Mouse (Mus musculus): ENCODE measurements around the gene Avpi1. TPM values are rescaled to one million over a fixed set of nuclear protein-coding genes. Genes with fewer than 3 reads are reported as not detected.

Avpi1 gene
- polyA plus RNA-seq, 1 experiment: 6.9 TPM

DNA sequence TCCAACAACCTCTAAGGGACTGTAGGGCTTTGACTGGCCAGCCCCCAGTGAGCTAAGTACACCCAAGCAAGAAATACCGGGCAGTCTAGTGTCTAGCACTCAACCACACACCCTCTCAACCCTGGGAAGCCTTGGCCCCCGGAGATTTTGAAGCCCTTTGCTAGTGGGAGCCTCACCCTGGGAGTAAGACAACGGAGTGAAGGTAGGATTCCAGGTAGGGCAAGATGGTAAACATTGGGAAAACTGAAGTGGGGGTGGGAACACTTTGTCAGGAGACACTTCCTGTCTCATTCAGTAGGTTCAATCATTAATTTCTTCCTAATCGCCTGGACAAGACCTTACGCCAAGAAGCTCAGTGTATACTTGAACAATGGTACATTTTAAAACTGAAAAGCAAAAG, 1.8 kb downstream of the Avpi1 start:
- no peaks in the 10 kb centered on the region; the same call in 1 of the 2 replicates for H3K4me1 ChIP-seq (ENCODE audit: control insufficient read depth, insufficient read depth, insufficient read length, low read length)
- H3K27me3 ChIP-seq (ENCODE audit: control insufficient read depth, insufficient read depth, low read length): no peaks in the 10 kb centered on the region
- H3K36me3 ChIP-seq (ENCODE audit: control insufficient read depth, insufficient read depth, low read length): peaks cover 13% of the 10 kb centered on the region
- H3K4me3 ChIP-seq (ENCODE audit: low read depth, low read length): no peak overlapping the region
- WGBS: 31% methylated on average over 5 of the region's 5 CpGs
- TF ChIP-seq CTCF (IDR thresholded peaks at IDR 0.05; ENCODE audit: extremely low read depth, insufficient read length, insufficient replicate concordance, low read depth, low read length): no peak
- H3K27ac ChIP-seq (ENCODE audit: insufficient read depth, low read depth, low read length): no peak overlapping the region

GRCm38 (mm10) chr19:42126219-42126605, 2.6 kb downstream of the Avpi1 start:
- Histone ChIP-seq H3K27ac (ENCODE audit: insufficient read depth, low read depth, low read length) (no peak overlapping the region), H3K36me3 (ENCODE audit: control insufficient read depth, insufficient read depth, low read length) (peaks cover 18% of the 10 kb centered on the region), H3K4me3 (ENCODE audit: low read depth, low read length) (no peak overlapping the region), H3K27me3 (ENCODE audit: control insufficient read depth, insufficient read depth, low read length) (no peaks in the 10 kb centered on the region), H3K4me1 (ENCODE audit: control insufficient read depth, insufficient read depth, insufficient read length, low read length) (no peaks in the 10 kb centered on the region; the same call in 1 of the 2 replicates)
- 92% methylated on average over 6 of the region's 6 CpGs for WGBS
- TF ChIP-seq POLR2A (IDR thresholded peaks at IDR 0.05; ENCODE audit: low read depth, low read length): no peak
- no peak for TF ChIP-seq CTCF (IDR thresholded peaks at IDR 0.05; ENCODE audit: extremely low read depth, insufficient read length, insufficient replicate concordance, low read depth, low read length)

GRCm38 (mm10) chr19:42125501-42126218, 3.2 kb downstream of the Avpi1 start:
- no peak overlapping the region for H3K27ac ChIP-seq (ENCODE audit: insufficient read depth, low read depth, low read length)
- 84% methylated on average over 11 of the region's 11 CpGs for WGBS

DNA sequence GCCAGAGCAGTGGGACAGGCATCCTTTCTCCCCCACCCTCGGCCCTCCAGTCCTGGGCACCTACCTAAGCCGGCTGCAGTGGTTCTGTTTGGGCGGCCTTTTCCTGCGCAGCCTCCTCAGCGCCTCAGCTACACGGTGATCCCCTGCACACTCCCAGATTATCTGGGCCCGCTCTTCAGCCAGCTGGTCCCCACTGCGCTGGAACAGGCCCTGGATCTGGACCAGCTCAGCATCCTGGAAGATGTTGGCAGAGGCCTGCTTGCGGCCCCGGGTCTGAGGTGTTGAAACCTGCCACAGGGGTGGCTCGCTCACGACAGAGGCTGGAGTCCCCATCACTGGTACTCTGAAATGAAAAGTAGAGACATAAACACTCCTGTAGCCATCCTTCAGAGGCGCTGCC, 4.2 kb downstream of the Avpi1 start:
- Histone ChIP-seq H3K36me3 (ENCODE audit: control insufficient read depth, insufficient read depth, low read length) (peaks cover 32% of the 10 kb centered on the region), H3K27me3 (ENCODE audit: control insufficient read depth, insufficient read depth, low read length) (no peaks in the 10 kb centered on the region), H3K4me3 (ENCODE audit: low read depth, low read length) (no peak overlapping the region), H3K27ac (ENCODE audit: insufficient read depth, low read depth, low read length) (no peak overlapping the region), H3K4me1 (ENCODE audit: control insufficient read depth, insufficient read depth, insufficient read length, low read length) (no peaks in the 10 kb centered on the region; the same call in 1 of the 2 replicates)
- WGBS: 89% methylated on average over 13 of the region's 13 CpGs
- TF ChIP-seq POLR2A (IDR thresholded peaks at IDR 0.05; ENCODE audit: low read depth, low read length) (no peak), CTCF (IDR thresholded peaks at IDR 0.05; ENCODE audit: extremely low read depth, insufficient read length, insufficient replicate concordance, low read depth, low read length) (no peak)

More at GRCm38 (mm10) chr19:42125501-42126218, 3.2 kb downstream of the Avpi1 start:
- TF ChIP-seq CTCF (IDR thresholded peaks at IDR 0.05; ENCODE audit: extremely low read depth, insufficient read length, insufficient replicate concordance, low read depth, low read length) (no peak), POLR2A (IDR thresholded peaks at IDR 0.05; ENCODE audit: low read depth, low read length) (no peak)
- Histone ChIP-seq H3K4me3 (ENCODE audit: low read depth, low read length) (no peak overlapping the region), H3K4me1 (ENCODE audit: control insufficient read depth, insufficient read depth, insufficient read length, low read length) (no peaks in the 10 kb centered on the region; the same call in 1 of the 2 replicates), H3K36me3 (ENCODE audit: control insufficient read depth, insufficient read depth, low read length) (peaks cover 24% of the 10 kb centered on the region), H3K27me3 (ENCODE audit: control insufficient read depth, insufficient read depth, low read length) (no peaks in the 10 kb centered on the region)

GRCm38 (mm10) chr19:42120451-42120850, 8.4 kb downstream of the Avpi1 start:
- no peak overlapping the region for H3K27ac ChIP-seq (ENCODE audit: insufficient read depth, low read depth, low read length)
- peaks cover 53% of the 10 kb centered on the region for H3K36me3 ChIP-seq (ENCODE audit: control insufficient read depth, insufficient read depth, low read length)
- H3K4me3 ChIP-seq (ENCODE audit: low read depth, low read length): no peak overlapping the region
- no peaks in the 10 kb centered on the region; the same call in 1 of the 2 replicates for H3K4me1 ChIP-seq (ENCODE audit: control insufficient read depth, insufficient read depth, insufficient read length, low read length)
- WGBS: 81% methylated on average over 8 of the region's 8 CpGs
- TF ChIP-seq CTCF (IDR thresholded peaks at IDR 0.05; ENCODE audit: extremely low read depth, insufficient read length, insufficient replicate concordance, low read depth, low read length): no peak
- TF ChIP-seq POLR2A (IDR thresholded peaks at IDR 0.05; ENCODE audit: low read depth, low read length): no peak
- no peaks in the 10 kb centered on the region for H3K27me3 ChIP-seq (ENCODE audit: control insufficient read depth, insufficient read depth, low read length)

DNA sequence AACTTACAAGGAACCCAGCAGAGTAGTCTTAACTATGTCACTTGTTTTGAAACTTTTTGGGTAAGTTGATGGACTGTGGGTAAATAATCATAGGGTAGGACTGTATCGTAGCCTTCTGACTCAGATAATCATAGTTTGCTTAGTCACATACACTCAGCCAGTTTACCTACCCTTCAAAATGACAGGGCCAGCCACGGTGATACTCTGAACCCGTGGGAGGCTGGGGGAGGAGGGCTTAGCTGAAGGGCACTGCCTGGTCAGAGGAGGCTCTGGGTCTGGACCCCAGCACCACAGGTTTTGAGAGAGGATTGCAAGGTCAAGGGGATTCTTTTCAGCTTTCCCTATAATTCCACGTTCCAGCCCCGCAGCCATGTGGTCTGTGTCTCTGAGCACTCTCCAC, 10.3 kb downstream of the Avpi1 start:
- TF ChIP-seq POLR2A (IDR thresholded peaks at IDR 0.05; ENCODE audit: low read depth, low read length) (no peak), CTCF (IDR thresholded peaks at IDR 0.05; ENCODE audit: extremely low read depth, insufficient read length, insufficient replicate concordance, low read depth, low read length) (no peak)
- WGBS: 66% methylated on average over 5 of the region's 5 CpGs
- H3K27me3 ChIP-seq (ENCODE audit: control insufficient read depth, insufficient read depth, low read length): no peaks in the 10 kb centered on the region
- H3K4me1 ChIP-seq (ENCODE audit: control insufficient read depth, insufficient read depth, insufficient read length, low read length): no peaks in the 10 kb centered on the region
- H3K4me3 ChIP-seq (ENCODE audit: low read depth, low read length): no peak overlapping the region
- no peak overlapping the region for H3K27ac ChIP-seq (ENCODE audit: insufficient read depth, low read depth, low read length)
- peaks cover 56% of the 10 kb centered on the region for H3K36me3 ChIP-seq (ENCODE audit: control insufficient read depth, insufficient read depth, low read length)

DNA sequence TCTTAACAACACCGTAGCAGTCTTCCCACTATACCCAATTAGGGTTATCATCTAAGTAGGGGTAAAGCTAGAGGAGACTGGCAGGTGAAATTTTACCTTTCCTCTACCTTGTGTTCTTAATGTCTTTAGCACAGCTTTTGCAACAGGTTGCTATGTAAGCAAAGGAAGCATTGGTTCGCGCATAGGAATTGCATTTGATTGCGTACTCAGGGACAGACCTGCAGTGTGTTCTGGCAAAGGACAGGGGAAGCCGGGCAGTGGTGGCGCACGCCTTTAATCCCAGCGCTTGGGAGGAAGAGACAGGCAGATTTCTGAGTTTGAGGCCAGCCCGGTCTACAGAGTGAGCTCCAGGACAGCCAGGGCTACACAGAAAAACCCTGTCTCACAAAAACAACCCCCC, 10.7 kb downstream of the Avpi1 start:
- H3K27me3 ChIP-seq (ENCODE audit: control insufficient read depth, insufficient read depth, low read length): no peaks in the 10 kb centered on the region
- 94% methylated on average over 9 of the region's 9 CpGs for WGBS
- H3K4me3 ChIP-seq (ENCODE audit: low read depth, low read length): no peak overlapping the region
- no peaks in the 10 kb centered on the region for H3K4me1 ChIP-seq (ENCODE audit: control insufficient read depth, insufficient read depth, insufficient read length, low read length)
- peaks cover 55% of the 10 kb centered on the region for H3K36me3 ChIP-seq (ENCODE audit: control insufficient read depth, insufficient read depth, low read length)
- TF ChIP-seq CTCF (IDR thresholded peaks at IDR 0.05; ENCODE audit: extremely low read depth, insufficient read length, insufficient replicate concordance, low read depth, low read length) (no peak), POLR2A (IDR thresholded peaks at IDR 0.05; ENCODE audit: low read depth, low read length) (no peak)
- H3K27ac ChIP-seq (ENCODE audit: insufficient read depth, low read depth, low read length): no peak overlapping the region
